Mouse (Mus musculus) layer of hippocampus, postnatal 10 days (tissue): Measurements from ENCODE around the gene Dock1. TPM values are rescaled to one million over a fixed set of nuclear protein-coding genes. Genes with fewer than 3 reads are reported as not detected.

Experiments
- DNase-seq, 2 experiments: peaks; one replicate each; pipeline ENCODE4 v3.0.0; 2021; ENCODE audit warnings: low spot score in 2 of 2
- total RNA-seq, 2 experiments: library from RNA; stranded (reverse); gene quantifications; 2 replicates each; pipeline ENCODE4 v1.2.3; 2021

Dock1 gene
- total RNA-seq, 2 experiments from 2014 or later, result 27.1 to 27.4 TPM

DNA sequence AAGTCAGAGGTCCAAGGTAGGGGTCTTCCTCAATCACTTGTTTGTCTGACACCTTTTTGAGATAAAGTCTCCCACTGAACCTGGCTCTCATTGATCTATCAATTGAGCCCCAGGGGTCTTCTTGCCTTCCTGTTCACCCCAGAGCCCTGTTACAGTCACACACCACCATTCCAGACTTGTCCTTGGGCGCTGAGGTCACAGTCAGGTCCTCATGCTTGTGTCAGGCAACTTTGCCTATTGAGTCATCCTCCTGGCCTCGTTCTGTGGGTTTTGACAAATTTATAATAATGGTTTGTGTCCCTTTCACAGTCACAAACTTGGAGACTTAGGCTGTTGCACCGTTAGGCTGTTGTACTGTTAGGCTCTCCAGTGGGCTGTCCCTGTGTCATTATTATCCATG lies 77.9 kb downstream of the Dock1 start:
- DNase-seq, result no peak

DNA sequence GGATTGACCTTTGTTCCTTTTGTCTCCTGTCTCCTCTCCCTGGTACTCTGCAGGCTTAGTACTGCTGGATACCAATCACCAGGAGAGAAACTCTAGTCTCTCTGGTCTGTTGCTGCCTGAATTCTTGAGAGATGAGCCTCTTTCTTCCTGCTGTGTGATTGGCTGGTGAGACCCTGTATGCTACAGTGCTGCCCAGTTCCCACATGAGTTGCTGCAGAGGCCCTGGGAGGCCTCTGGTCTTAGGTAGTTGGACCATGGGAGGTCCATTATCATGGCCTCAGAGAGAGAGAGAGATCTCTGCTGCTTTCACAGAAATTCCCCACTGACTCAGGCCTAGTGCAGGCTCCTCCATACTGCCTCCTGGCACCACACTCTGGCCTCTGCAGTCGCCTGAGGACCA lies 79.2 kb downstream of the Dock1 start:
- DNase-seq, result no peak

DNA sequence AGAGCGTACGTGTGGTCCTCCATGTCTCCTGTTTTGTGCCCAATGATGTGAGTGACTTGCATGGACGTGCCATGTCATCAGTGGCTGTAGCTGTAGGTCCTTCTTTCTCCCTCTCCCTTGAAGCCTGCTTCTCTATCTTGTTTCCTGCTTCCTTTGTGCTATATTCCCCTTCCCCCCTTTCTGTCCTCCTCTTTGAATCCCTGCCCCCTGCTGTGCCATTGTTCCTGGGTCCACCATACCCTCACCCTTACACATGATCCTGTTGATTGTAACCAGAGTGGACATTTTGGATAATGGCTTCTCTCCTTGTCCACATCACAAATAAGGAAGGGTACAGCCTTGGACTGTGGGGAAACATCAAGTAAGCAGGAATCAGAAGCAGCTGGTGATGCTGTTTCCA lies 81.0 kb downstream of the Dock1 start:
- no peak for DNase-seq

DNA sequence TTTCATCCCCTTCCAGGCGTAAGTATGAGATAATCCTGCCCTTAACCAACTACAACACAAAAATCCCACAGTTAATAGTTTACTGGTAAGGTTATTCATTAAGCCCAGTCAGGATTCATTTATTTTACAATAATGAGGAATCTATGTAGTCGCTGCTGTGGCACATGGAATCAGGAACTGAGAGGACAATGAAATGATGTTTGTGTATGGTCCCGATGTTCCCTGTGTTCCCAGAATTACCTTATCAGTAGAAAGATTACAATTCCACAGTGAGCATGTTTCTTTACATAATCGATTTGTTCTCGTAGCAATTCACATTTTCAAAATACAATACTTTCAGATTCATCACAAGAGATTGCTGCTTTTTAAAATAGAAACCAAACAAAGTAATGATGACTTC lies 83.0 kb downstream of the Dock1 start:
- DNase-seq, result no peak

DNA sequence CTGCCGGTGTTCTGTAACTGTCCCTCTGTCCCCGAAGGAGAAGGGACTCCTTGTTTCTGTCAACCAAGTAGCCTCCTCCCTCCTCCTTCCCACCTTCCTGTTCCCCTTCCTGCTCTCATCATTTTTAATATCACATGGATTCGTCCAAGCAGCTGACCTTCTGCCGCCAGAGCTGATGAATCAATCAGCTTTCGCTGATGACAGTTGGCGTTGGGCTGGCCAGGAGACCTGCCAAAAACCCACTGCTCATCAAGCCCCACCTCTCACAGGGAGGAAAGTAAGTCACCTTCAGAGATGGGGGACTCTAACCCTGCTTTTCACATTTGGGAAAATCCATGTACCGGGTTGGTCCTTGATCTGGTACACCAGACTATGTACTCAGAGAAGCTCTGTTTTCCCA lies 87.2 kb downstream of the Dock1 start:
- DNase-seq, result no peak

DNA sequence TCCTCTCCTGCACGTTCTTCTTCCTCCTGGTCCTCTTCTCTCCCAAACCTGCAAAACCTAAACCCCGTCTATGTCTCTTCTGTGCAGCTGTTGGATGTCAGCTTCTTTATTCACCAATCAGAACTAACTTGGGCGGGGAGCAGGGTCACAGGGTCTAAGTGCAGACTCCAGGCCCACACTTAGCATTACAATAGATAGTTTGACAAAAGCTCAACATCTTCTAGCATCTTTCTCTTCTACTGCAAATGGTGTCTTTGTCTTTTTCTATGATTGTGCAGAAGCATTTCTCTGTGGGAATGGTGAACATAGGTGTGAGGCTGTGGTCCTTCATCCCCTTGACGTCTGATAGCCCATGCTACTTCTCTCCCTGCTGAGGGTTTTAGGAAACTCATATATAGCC lies 91.3 kb downstream of the Dock1 start:
- no peak for DNase-seq

DNA sequence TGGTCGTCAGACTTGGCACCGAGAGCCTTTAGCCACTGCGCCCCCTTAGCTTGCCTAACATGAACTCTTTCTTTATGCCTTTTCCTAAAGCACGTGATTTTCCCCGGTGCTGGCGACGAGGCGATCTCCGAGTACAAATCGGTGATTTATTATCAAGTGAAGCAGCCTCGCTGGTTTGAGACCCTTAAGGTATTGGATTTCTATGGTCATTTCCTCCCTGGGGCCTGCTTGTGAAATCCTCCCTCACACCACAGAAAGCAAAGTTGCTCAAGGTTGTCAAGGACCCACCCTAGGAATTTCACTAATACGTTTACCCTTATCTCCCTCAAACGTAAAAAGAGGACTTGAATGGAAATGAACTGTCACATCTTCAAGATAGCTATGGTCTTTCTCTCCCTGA lies 94.7 kb downstream of the Dock1 start:
- no peak for DNase-seq

DNA sequence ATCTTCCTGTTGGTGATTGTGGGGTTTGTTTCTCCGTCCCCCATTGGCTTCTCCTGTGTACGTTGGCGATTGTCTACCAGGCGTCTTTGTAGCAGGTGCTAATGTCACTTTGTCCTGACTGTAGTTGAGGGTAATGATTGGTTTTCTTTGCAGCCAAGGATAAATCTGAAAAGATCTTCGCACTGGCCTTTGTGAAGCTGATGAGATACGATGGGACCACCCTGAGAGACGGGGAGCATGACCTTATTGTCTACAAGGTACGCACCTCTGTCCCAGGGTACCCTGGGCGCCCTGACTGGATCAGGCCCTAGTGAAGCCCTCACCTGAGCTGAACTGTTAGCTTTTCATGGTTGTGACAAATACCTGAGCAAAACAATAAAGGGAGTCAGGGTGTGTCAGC lies 100.9 kb downstream of the Dock1 start:
- no peak for DNase-seq

DNA sequence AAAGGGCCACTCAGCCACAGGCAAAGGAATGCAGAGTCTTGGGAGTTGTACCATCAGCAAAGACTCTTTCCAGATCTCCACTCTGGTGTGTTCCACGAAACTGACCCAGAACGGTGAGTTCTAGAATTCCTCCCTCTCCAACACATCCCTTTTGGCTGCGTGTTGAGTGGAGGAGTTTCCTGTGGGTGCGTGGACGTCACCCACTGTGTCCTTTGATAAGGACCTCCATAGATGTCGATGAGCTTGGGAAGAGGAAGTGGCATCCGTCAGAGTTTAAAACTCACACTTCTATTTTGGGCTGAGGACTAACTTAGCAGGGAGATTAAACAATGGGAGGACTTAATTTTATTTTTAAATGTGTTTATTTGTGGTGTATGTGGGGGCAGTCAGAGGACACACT lies 101.9 kb downstream of the Dock1 start:
- no peak for DNase-seq

DNA sequence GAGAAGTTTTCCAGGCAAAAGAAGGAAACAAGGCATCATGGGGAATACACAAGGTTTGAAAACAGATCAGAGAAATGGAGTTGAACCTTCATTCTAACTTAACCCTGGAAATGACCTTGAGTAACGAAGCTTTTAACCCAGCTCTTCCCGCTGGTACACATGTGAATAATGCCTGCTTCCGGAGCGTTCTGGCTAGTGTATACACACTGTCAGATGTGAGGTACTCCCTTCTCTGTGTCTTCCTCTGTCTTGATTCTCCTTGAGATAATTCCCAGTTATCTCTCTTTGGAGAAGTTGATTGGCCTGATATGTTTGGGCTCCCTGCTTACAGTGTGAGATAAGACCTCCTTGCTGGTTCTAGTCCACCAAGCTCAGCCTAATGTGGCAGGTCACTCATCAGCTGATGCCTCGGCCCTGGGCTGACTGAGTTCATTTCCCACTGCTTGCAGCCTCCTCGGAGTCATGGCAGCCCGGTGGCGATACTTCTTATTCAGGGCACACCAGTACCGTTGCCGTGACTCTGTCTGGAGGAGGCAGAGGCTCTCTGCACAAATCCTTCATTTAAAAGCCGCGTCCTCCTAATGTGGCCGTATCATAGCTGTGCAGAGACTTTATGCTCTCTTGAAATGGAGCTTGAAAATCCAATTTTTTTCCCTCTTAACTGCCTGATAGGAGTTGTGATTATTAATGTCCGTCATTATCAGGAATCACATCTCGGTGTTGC lies 102.6 kb downstream of the Dock1 start:
- DNase-seq, result no peak

DNA sequence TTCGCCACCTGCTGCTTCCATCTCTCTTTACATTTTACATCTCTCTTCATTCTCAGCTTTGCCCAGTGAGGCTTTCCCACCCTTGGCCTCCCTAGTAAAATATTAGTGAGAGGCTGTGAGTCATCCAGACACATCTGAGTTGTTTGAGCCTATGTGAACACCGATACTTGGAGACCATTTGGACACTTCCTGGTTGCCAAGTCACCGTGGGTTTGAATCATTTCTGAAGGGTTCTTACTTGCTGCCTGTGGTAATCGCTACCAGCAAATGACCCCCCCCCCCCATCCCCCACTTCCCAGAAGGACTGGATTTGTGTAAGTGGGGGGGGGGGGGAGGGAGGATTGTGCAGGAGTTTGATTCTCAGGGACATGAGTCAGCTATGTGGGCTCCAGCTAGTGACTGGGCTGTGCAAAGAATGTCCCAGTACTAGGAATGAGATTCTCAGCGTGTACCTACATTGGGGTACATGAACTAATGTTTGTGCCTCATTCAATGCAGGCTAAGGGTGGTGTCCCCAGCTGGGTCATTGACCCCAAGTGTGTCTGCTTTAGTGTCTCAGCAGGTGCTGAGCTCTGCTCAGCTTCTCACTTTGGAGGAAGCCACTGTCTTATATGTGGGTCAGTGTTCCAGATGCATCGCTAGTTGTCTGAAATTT lies 103.4 kb downstream of the Dock1 start:
- DNase-seq, result no peak

DNA sequence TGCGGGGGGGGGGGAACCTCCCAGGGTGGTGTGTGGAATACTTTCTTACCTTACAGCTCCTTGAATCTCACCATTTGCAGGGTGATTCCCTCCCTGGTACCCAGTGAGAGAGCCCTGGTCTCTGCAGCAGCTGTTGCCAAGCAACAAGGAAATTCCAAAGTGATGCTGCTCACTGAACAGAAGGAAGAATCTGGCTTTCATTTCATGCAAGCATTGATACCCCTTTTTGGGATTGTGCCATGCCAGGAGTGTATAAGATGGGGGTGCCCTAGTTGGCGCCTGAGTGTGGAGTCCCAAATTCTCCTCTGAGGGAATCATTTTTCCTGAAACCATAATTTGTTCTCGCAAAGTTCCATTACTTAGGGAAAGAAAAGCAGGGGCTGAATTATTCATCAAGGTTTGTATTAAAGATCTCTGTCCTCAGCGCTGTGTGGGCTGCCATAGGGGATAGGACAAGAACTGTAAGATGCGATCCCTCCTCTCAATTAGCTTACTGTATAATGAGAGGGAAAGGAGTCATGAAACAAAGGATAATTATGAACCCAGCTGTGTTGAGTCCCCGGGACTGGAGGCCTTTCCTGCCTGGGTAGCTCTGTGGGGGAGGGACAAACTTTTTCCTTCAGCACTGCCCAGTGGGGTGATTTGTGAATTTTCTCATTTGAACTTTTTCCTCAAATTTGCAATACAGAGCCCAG lies 104.2 kb downstream of the Dock1 start:
- peak; percentile 23 to 41 for DNase-seq

DNA sequence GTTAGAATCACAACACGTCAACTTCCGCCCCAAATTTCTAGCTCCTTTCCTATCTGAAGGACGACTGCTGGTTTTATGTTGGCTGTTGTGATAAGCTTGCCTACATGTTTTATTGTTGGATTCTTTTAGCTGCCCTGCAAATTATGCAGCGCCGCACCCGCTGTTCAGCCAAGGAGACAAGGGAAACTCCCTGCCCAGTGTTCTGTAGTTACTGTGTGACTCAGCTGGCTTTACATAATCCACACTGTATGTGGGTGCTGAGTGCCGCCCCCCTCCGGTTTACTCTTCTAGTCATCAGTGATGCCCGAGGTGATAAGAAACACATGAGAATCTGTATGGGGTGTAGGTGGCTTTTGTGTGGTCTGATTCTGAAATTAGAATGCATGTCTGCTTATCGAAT lies 105.2 kb downstream of the Dock1 start:
- DNase-seq, result no peak

DNA sequence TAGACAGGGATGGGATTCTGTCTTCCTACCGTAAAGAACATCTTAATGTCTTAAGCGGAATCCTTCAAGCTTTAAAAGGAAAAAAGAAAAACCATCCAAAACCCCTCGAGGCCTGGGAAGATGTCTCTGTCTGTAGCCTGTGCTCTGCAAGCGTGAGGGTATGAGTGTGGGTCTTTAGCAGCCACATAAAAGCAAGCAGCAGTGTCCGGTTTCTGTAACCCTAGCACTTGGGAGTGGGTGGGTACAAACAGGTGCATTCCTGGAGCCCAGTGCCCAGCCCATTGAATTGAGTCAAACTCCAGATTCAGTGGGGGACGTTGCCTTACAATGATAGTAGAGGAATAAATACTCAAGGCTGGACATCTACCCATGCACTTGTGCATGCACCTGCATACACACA lies 105.9 kb downstream of the Dock1 start:
- no peak for DNase-seq

DNA sequence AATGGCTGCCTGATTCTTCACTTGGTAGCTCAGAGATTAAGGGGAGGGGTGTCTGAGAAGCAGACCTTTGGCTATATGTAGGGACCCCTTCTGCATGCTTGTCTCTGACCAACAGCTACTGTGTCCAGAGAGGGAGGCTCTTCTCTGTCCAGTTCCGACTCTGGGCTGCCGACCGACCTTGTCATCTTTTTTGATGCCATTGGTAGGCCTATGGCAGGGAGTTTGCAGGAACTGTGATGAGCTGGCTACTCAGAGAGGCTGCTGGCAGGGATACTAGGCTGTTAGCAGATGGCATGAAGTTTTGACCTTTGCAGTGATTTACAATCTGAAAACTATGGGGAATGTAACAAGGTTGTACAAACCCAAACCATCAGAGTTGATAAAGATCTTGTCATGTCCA lies 109.3 kb downstream of the Dock1 start:
- DNase-seq, result no peak

DNA sequence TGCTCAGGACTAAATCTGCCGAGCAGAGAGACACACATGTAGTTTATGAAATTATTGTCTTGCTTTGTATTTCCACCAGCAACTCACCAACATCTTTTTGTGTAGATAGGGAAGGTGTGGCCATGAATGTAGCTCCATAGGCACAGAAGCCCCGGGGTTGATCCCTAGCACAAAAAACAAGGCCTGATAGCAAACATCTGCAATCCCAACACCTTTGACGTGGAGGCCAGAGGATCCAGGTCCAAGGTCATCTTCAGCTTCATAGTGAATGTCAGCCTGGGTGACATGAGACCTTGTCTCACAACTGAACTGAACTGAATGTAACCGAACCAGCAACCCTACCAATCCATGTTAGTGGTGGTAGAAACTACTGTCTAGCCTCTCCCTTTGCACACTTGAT lies 116.7 kb downstream of the Dock1 start:
- DNase-seq, result no peak

DNA sequence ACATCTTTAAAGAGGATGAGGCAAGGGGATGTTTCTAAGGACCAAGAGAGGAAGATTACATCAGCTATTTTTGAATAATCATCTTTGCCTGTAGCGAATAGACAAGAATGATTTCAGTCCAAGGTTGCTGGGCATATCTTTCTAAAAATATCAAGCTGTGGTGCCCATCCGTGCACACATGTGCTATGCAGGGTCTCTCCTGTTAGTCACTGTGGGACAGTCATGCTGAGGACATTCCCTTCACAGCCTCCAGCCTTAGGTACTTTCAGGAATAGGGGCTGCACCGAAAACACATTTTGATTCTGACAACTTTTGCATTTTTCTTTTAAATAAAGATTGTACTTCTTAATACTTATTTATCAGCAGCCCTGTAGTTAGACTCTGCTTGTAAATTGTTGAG lies 124.4 kb downstream of the Dock1 start:
- DNase-seq, result no peak

DNA sequence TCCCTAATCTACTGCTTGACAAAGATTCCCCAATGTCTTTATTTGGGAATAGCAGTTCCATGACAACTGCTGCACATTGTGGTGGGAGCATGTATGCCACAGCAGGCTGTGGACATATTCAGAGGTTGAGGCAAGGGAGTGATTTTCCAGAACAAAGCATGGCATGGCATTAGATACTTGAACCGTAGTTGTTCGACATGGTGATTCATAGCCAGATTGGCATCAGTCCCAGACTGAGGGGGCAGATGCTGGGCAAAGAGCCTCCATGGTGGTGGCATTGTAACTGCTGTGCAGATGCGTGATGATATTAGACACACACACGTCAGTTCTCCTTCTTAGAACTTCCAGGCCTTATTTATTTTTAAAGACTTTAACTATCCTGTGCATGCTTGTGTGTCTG lies 129.6 kb downstream of the Dock1 start:
- DNase-seq, result peak; percentile 28 to 29

DNA sequence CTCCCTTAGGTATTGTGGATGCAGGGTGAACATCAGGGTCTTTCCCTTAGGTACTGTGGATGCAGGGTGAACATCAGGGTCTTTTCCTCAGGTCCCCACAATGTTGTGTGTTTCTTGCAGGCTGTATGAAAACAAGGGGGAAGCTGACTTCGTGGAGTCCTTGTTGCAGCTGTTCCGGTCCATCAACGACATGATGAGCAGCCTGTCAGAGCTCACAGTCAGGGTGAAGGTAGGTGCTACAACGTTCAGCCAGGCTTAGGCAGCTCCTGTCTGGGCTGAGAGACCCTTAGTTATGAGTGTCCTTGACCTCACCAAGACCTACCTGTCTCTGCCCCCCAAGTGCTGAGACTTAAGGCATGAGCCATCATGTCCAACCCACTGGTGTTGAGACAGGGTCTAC lies 134.0 kb downstream of the Dock1 start:
- no peak for DNase-seq

DNA sequence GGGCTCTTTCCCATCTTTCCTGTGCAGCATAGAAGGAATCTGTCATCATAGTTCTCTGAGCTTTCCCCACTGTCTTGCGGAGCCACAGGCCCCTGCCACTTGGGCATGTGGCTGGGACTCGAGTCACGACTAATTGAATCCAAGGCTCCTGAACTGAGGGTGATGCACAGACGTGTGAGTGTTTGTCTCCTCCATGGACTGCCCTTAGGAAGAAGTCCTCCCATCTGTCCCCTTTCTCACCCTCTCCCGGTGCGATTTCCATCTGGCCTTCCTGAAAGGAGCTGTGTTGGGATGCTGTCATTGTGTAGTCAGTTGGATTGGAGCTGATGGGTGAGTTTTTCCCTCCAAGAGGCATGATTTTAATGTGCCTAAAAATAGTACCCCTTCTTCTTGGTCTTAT lies 136.3 kb downstream of the Dock1 start:
- no peak for DNase-seq

DNA sequence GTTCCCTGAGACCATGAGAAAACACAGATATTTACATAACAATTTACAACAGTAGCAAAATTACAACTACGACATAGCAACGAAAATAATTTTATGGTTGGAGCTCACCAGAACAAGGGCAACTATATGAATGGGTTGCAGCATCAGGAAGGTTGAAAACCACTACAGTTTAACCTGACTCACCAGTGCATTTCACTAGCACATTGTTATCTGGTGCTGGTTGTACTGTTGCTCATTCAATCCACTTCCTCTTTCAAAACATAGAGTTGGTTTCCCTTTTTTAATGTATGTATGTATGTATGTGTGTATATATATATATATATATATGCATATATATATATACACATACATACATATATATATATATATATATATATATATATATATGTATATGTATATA lies 138.0 kb downstream of the Dock1 start:
- DNase-seq, result no peak

DNA sequence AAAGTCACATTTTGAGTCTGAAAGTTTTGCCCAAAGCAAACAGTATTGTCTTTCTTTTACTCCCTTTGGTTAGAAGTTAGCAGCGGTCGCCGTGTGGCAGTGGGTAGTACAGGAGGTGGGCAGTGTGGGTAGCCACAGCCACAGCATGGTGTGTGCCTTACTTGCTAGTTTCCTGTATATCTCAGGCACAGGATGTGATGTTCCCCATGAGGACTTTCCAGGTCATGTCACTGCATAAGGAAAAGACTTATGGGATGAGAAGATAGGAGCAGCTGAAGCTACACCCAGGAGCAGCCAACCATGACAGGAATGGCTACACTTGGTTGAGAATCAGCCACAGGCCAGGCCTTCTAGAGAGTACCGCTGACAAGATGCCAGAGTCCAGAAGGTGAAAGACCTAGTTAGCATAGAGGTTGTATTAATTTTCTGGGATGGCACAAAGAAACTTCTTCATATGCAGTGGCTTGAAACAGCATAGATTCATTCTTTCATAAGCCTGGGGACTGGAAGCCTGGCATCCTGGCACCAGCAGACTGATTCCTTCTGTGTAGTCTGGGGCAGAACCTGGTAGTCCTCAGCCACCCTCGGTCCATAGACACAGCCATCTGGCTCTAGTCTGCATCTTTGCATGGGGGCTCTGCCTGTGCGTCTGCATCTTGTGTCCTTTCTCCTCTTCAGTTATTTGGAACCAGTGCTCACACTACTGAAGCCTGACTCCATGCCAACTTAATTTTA lies 139.0 kb downstream of the Dock1 start:
- DNase-seq, result no peak
